Mouse (Mus musculus) liver, embryonic 11.5 days (tissue): ENCODE data around the gene Gtpbp6. TPM values are rescaled to one million over a fixed set of nuclear protein-coding genes. Genes with fewer than 3 reads are reported as not detected.

Experiments
- polyA plus RNA-seq: library from polyadenylated mRNA; unstranded; fragments of >200 nt; fragmentation: Nextera tagmentation; extraction: Ambion mirVana; gene quantifications from 2 replicates; pipeline ENCODE4 v1.2.1, GENCODE M21; 2014

Gene Gtpbp6
- polyA plus RNA-seq, 1 experiment from 2014 or later = 20.9 TPM

Other genes starting within 250 kb of the Gtpbp6 start
- gene Gm15446, start 184.8 kb downstream of the Gtpbp6 start, polyA plus RNA-seq = 0.30 and 0.92 TPM in 2 replicates
- gene Zfp932, start 111.7 kb downstream of the Gtpbp6 start, polyA plus RNA-seq = 17.6 and 19.0 TPM in 2 replicates
- gene Gm17655, start 35.7 kb downstream of the Gtpbp6 start, polyA plus RNA-seq = 2.7 and 7.0 TPM in 2 replicates
- gene Gm35315, start 13.8 kb downstream of the Gtpbp6 start, polyA plus RNA-seq = 2.0 and 3.1 TPM in 2 replicates
- gene Plcxd1, start 8.2 kb downstream of the Gtpbp6 start, polyA plus RNA-seq = 0.71 and 1.3 TPM in 2 replicates
- gene Zfp605, start 1.9 kb upstream of the Gtpbp6 start, polyA plus RNA-seq = 3.4 and 3.6 TPM in 2 replicates
- gene Chfr, start 27.6 kb upstream of the Gtpbp6 start, polyA plus RNA-seq = 38.9 and 44.3 TPM in 2 replicates
- gene Golga3, start 68.5 kb upstream of the Gtpbp6 start, polyA plus RNA-seq = 19.2 and 20.4 TPM in 2 replicates
- gene Ankle2, start 122.8 kb upstream of the Gtpbp6 start, polyA plus RNA-seq = 30.4 and 30.5 TPM in 2 replicates
- gene Pgam5, start 161.7 kb upstream of the Gtpbp6 start, polyA plus RNA-seq = 78.2 and 81.1 TPM in 2 replicates
- 24.2 and 27.2 TPM in 2 replicates for gene Pxmp2, start 178.0 kb upstream of the Gtpbp6 start, polyA plus RNA-seq
- gene Pole, start 178.1 kb upstream of the Gtpbp6 start, polyA plus RNA-seq = 41.4 and 42.9 TPM in 2 replicates
- 0.14 and 0.29 TPM in 2 replicates for gene P2rx2, start 235.0 kb upstream of the Gtpbp6 start, polyA plus RNA-seq
- not detected in 2 replicates for gene Lrcol1, start 236.5 kb upstream of the Gtpbp6 start, polyA plus RNA-seq